Mouse (Mus musculus) midbrain, embryonic 16.5 days (tissue): Measurements from ENCODE around the gene Swt1. TPM values are rescaled to one million over a fixed set of nuclear protein-coding genes. Genes with fewer than 3 reads are reported as not detected.

Experiments
- ATAC-seq: fragments of 200-750 bp; cut with Nextera tagmentation; 2 replicates; pipeline ENCODE4 v1.8.0; 2017; ENCODE audit warnings: moderate TSS enrichment
- H3K27ac ChIP-seq: fragments of 300-500 bp; sonication (generic); 2 replicates; pipeline ENCODE4 v1.5.1; 2014; ENCODE audit warnings: mild to moderate bottlenecking, low read length, mixed read lengths
- H3K27me3 ChIP-seq: fragments of 300-500 bp; sonication (generic); 2 replicates; pipeline ENCODE4 v1.6.1; 2014; ENCODE audit warnings: low read depth, low read length, mixed read lengths; ENCODE audit not compliant: control insufficient read depth, insufficient read depth
- H3K36me3 ChIP-seq: fragments of 300-500 bp; sonication (generic); 2 replicates; pipeline ENCODE4 v1.6.1; 2014; ENCODE audit warnings: mild to moderate bottlenecking, low read length, moderate library complexity, mixed read lengths; ENCODE audit not compliant: control insufficient read depth, insufficient read depth
- H3K4me1 ChIP-seq: fragments of 300-500 bp; sonication (generic); 2 replicates; pipeline ENCODE4 v1.6.1; 2014; ENCODE audit warnings: mild to moderate bottlenecking, low read length, mixed read lengths; ENCODE audit not compliant: control insufficient read depth, insufficient read depth
- H3K4me2 ChIP-seq: fragments of 300-500 bp; sonication (generic); 2 replicates; pipeline ENCODE4 v1.6.1; 2014; ENCODE audit warnings: mild to moderate bottlenecking, low read length, mixed read lengths
- H3K4me3 ChIP-seq: fragments of 300-500 bp; sonication (generic); 2 replicates; pipeline ENCODE4 v1.5.1; 2014; ENCODE audit warnings: low read depth, mild to moderate bottlenecking, low read length, moderate library complexity, mixed read lengths
- H3K9ac ChIP-seq: fragments of 300-500 bp; sonication (generic); 2 replicates; pipeline ENCODE4 v1.6.1; 2014; ENCODE audit warnings: low read depth, low read length, mixed read lengths
- H3K9me3 ChIP-seq: fragments of 300-500 bp; sonication (generic); replicated peaks from 2 replicates; pipeline ENCODE4 v1.6.1; 2014; ENCODE audit warnings: mild to moderate bottlenecking, low read length, mixed read lengths; ENCODE audit not compliant: control insufficient read depth, poor library complexity, severe bottlenecking
- WGBS: fragments of 180-500 bp; shearing (Covaris S2); extraction: QIAGEN DNeasy Blood & Tissue Kit; methylation state at CpG from one replicate; pipeline ENCODE4 v1.1.7; 2014; 5-methylcytosine and 5-hydroxymethylcytosine counted together
- polyA plus RNA-seq: library from polyadenylated mRNA; unstranded; fragments of >200 nt; fragmentation: Nextera tagmentation; extraction: Ambion mirVana; gene quantifications from 2 replicates; pipeline ENCODE4 v1.2.1, GENCODE M21; 2015

The Swt1 gene
- polyA plus RNA-seq, 1 experiment from 2014 or later, result 12.9 TPM

DNA sequence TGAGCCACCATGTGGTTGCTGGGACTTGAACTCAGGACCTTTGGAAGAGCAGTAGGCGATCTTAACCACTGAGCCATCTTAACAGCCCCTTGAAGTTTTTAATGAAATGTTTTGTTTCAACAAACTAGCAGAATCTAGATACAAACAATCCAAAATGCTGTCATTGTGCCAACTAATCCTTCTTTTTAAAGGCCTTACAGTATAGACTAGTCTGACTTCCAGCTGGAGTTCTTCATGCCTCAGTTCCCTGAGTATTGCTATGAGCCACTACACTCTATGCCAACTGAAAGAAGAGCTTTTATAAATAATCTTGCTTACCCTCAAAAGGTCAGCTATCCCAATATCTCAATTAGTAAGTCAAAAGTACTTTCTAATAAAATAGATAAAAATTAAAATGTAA lies 55.4 kb downstream of the Swt1 start:
- Histone ChIP-seq H3K4me3 (no peak overlapping the region), H3K9ac (no peak overlapping the region), H3K9me3 (no peaks in the 10 kb centered on the region), H3K4me2 (no peak overlapping the region), H3K4me1 (no peaks in the 10 kb centered on the region), H3K36me3 (peaks cover 4% of the 10 kb centered on the region; the same call in 1 of the 2 replicates), H3K27me3 (no peaks in the 10 kb centered on the region), H3K27ac (no peak overlapping the region)
- ATAC-seq, result no peak
- WGBS, result 94% methylated on average over 1 of the region's 1 CpGs

DNA sequence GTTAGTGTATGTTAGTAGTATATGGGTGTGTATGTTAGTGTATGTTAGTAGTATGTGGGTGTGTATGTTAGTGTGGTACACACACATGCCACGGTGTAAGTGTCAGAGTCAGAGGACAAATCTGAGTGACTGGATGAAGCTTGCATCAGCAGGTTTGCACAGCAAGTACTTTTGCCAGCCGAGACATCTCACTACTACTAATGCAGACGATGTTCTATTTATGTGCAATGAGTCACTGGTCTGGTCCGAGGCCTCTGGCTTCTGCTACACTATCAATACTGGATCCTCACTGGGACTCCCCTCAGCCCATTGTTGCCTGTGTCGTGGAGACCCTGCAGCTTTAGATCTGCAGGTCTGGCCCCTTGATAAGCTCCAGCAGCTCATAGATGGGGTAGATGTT lies 56.7 kb downstream of the Swt1 start:
- WGBS, result 92% methylated on average over 5 of the region's 5 CpGs
- no peak overlapping the region for H3K9ac ChIP-seq
- ATAC-seq, result no peak

GRCm38 (mm10) chr1:151370573-151370972 lies 57.7 kb downstream of the Swt1 start:
- no peak for ATAC-seq
- H3K27me3 ChIP-seq, result no peaks in the 10 kb centered on the region
- no peak overlapping the region for H3K27ac ChIP-seq
- no peak overlapping the region for H3K4me3 ChIP-seq
- 92% methylated on average over 3 of the region's 3 CpGs for WGBS
- peaks cover 5% of the 10 kb centered on the region for H3K36me3 ChIP-seq
- no peaks in the 10 kb centered on the region for H3K9me3 ChIP-seq
- no peaks in the 10 kb centered on the region for H3K4me1 ChIP-seq
- no peak overlapping the region for H3K9ac ChIP-seq
- no peak overlapping the region for H3K4me2 ChIP-seq

More for the DNA sequence above, 56.7 kb downstream of the Swt1 start:
- Histone ChIP-seq H3K27ac (no peak overlapping the region), H3K4me3 (no peak overlapping the region), H3K4me1 (no peaks in the 10 kb centered on the region), H3K9me3 (no peaks in the 10 kb centered on the region), H3K27me3 (no peaks in the 10 kb centered on the region), H3K36me3 (peaks cover 2% of the 10 kb centered on the region; the same call in 1 of the 2 replicates), H3K4me2 (no peak overlapping the region)

DNA sequence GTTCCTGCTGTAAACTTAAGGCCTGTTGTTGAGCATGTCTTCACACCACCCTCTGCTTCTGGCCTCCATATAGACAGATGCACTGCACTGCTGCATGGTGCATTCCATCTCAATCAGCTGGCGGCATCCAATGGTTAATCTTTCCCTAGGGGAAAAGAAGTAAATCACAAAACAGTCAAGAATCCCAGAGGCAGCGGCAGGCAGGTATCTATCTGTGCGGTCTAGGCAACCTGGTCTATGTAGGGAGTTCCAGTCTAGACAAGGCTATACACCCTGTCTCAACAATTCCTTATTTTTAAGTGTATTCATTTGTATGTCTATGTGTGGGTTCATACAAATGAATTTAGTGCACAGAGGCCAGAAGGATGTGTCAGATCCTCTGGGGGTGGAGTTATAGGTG lies 59.8 kb downstream of the Swt1 start:
- 95% methylated on average over 3 of the region's 3 CpGs for WGBS
- Histone ChIP-seq H3K27me3 (no peaks in the 10 kb centered on the region), H3K27ac (no peak overlapping the region), H3K4me3 (no peak overlapping the region), H3K9me3 (no peaks in the 10 kb centered on the region), H3K4me1 (no peaks in the 10 kb centered on the region), H3K36me3 (peaks cover 14% of the 10 kb centered on the region), H3K4me2 (no peak overlapping the region), H3K9ac (no peak overlapping the region)
- ATAC-seq, result no peak

GRCm38 (mm10) chr1:151367721-151368324 lies 60.4 kb downstream of the Swt1 start:
- Histone ChIP-seq H3K4me1 (no peaks in the 10 kb centered on the region), H3K9ac (no peak overlapping the region), H3K27me3 (no peaks in the 10 kb centered on the region), H3K27ac (no peak overlapping the region), H3K4me3 (no peak overlapping the region), H3K9me3 (no peaks in the 10 kb centered on the region), H3K4me2 (no peak overlapping the region), H3K36me3 (peaks cover 19% of the 10 kb centered on the region)
- 89% methylated on average over 5 of the region's 5 CpGs for WGBS
- ATAC-seq, result no peak

GRCm38 (mm10) chr1:151366944-151367605 lies 61.2 kb downstream of the Swt1 start:
- no peak overlapping the region for H3K4me3 ChIP-seq
- no peak overlapping the region for H3K4me2 ChIP-seq
- 90% methylated on average over 8 of the region's 8 CpGs for WGBS
- H3K9me3 ChIP-seq, result no peaks in the 10 kb centered on the region
- H3K27ac ChIP-seq, result no peak overlapping the region
- H3K36me3 ChIP-seq, result peaks cover 23% of the 10 kb centered on the region
- H3K9ac ChIP-seq, result no peak overlapping the region
- ATAC-seq, result no peak
- H3K4me1 ChIP-seq, result no peaks in the 10 kb centered on the region
- H3K27me3 ChIP-seq, result no peaks in the 10 kb centered on the region

GRCm38 (mm10) chr1:151359374-151359773 lies 68.9 kb downstream of the Swt1 start:
- Histone ChIP-seq H3K9ac (no peak overlapping the region), H3K27me3 (no peaks in the 10 kb centered on the region), H3K4me3 (no peak overlapping the region), H3K9me3 (no peaks in the 10 kb centered on the region), H3K27ac (no peak overlapping the region), H3K36me3 (peaks cover 43% of the 10 kb centered on the region), H3K4me1 (no peaks in the 10 kb centered on the region), H3K4me2 (no peak overlapping the region)
- 92% methylated on average over 3 of the region's 3 CpGs for WGBS
- no peak for ATAC-seq

DNA sequence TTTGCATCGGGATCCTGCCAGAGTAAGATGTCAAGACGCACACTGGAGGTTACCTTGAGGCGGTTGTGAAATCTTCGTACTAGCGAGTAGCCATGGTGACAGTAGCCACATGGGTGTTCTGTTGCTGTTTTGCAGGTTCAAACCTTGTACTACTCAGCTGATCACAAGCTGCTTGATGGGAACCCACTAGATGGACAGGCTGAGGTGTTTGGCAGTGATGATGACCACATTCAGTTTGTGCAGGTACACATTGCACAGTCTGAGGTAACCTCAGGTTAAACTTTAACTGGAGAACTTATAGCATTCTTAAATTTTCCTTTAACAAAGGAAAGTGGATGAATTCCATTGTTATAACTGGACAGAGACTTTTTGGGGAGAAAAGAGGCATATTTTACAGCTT lies 72.3 kb downstream of the Swt1 start:
- no peaks in the 10 kb centered on the region for H3K27me3 ChIP-seq
- 88% methylated on average over 5 of the region's 5 CpGs for WGBS
- no peak overlapping the region for H3K4me3 ChIP-seq
- H3K4me2 ChIP-seq, result no peak overlapping the region
- ATAC-seq, result no peak
- H3K9me3 ChIP-seq, result no peaks in the 10 kb centered on the region
- no peaks in the 10 kb centered on the region for H3K4me1 ChIP-seq
- H3K36me3 ChIP-seq, result peaks cover 47% of the 10 kb centered on the region
- no peak overlapping the region for H3K27ac ChIP-seq
- no peak overlapping the region for H3K9ac ChIP-seq

- peaks cover 35% of the 10 kb centered on the region for H3K36me3 ChIP-seq
- H3K9ac ChIP-seq, result no peak overlapping the region
- no peak overlapping the region for H3K4me3 ChIP-seq
- peaks cover 11% of the 10 kb centered on the region for H3K4me1 ChIP-seq
- no peaks in the 10 kb centered on the region for H3K9me3 ChIP-seq
- WGBS, result 94% methylated on average over 2 of the region's 2 CpGs
- no peak overlapping the region for H3K4me2 ChIP-seq
- no peak overlapping the region for H3K27ac ChIP-seq
- no peaks in the 10 kb centered on the region for H3K27me3 ChIP-seq
- no peak for ATAC-seq
Observed at GRCm38 (mm10) chr1:151352911-151353310, 75.3 kb downstream of the Swt1 start.
